Mouse (Mus musculus): ENCODE results near the gene Gm1123.

- TF ChIP-seq POLR2A (IDR thresholded peaks at IDR 0.05; ENCODE audit: borderline replicate concordance, insufficient read depth, low read length) (no peak), CTCF (IDR thresholded peaks at IDR 0.05; ENCODE audit: borderline replicate concordance, insufficient read depth, low read depth, low read length) (no peak)
Observed at GRCm38 (mm10) chr9:98962478-98963142, 72.9 kb downstream of the Gm1123 start.

Measured in cerebellum, adult 2 months (tissue).